Mouse (Mus musculus) ES-E14 (cell line): Measurements from ENCODE around the gene Sv2b. TPM values are rescaled to one million over a fixed set of nuclear protein-coding genes. Genes with fewer than 3 reads are reported as not detected.

ENCODE experiments used
- DNase-seq: peaks from one replicate; pipeline ENCODE4 v3.0.0-alpha.2; 2013; ENCODE audit warnings: low read depth, low spot score
- H3K27ac ChIP-seq: 2 replicates; pipeline ENCODE4 v1.5.1; 2012; ENCODE audit warnings: low read depth, mild to moderate bottlenecking, low read length, moderate library complexity, mixed read lengths; ENCODE audit not compliant: poor library complexity, insufficient read depth, severe bottlenecking
- H3K36me3 ChIP-seq: 2 replicates; pipeline ENCODE4 v1.6.1; 2012; ENCODE audit warnings: mild to moderate bottlenecking, low read length, moderate library complexity, mixed read lengths; ENCODE audit not compliant: control insufficient read depth, poor library complexity, insufficient read depth, severe bottlenecking
- H3K4me1 ChIP-seq, 2 experiments: fragments of 150-350 bp in 1 of 2; sonication (generic) in 1 of 2; 2 replicates each; pipeline ENCODE4 v1.6.1; 2012; ENCODE audit warnings: low read length in 2 of 2, mild to moderate bottlenecking in 1 of 2, mixed read lengths in 1 of 2; ENCODE audit not compliant: control insufficient read depth in 2 of 2, insufficient read depth in 2 of 2, poor library complexity in 1 of 2
- H3K4me3 ChIP-seq, 2 experiments: fragments of 150-350 bp in 1 of 2; sonication (generic) in 1 of 2; 2 replicates each; pipeline ENCODE4 v1.5.1; 2012; ENCODE audit warnings: low read length in 2 of 2, low read depth in 1 of 2, mild to moderate bottlenecking in 1 of 2, mixed read lengths in 1 of 2; ENCODE audit not compliant: insufficient read depth in 1 of 2, poor library complexity in 1 of 2, severe bottlenecking in 1 of 2
- H3K9ac ChIP-seq: 2 replicates; pipeline ENCODE4 v1.6.1; 2012; ENCODE audit warnings: low read depth, mild to moderate bottlenecking, low read length, mixed read lengths; ENCODE audit not compliant: poor library complexity, insufficient read depth, severe bottlenecking
- H3K9me3 ChIP-seq: fragments of 150-350 bp; sonication (generic); 2 replicates; pipeline ENCODE4 v1.6.1; 2012; ENCODE audit warnings: low read depth, mild to moderate bottlenecking, low read length; ENCODE audit not compliant: control insufficient read depth, insufficient read depth
- CHD2 ChIP-seq: IDR thresholded peaks from 2 replicates; pipeline ENCODE4 v1.6.1; 2014; ENCODE audit warnings: mild to moderate bottlenecking, low read depth, low read length, inconsistent platforms
- HCFC1 ChIP-seq: IDR thresholded peaks from 2 replicates; pipeline ENCODE4 v1.6.1; 2012; ENCODE audit warnings: low read length, inconsistent platforms, borderline replicate concordance; ENCODE audit not compliant: insufficient read depth
- MAFK ChIP-seq: IDR thresholded peaks from 2 replicates; pipeline ENCODE4 v1.6.1; 2014; ENCODE audit warnings: mild to moderate bottlenecking, low read depth, low read length, inconsistent platforms; ENCODE audit not compliant: insufficient read depth
- ZC3H11A ChIP-seq: IDR thresholded peaks from 2 replicates; pipeline ENCODE4 v1.6.1; 2012; ENCODE audit warnings: low read depth, mild to moderate bottlenecking, inconsistent platforms, low read length, borderline replicate concordance
- ZNF384 ChIP-seq: IDR thresholded peaks from 2 replicates; pipeline ENCODE4 v1.6.1; 2012; ENCODE audit warnings: low read depth, low read length, inconsistent platforms
- in situ Hi-C, 2 experiments: fragments of 600-800 bp; cut with MboI; formaldehyde crosslinking; loops; one replicate each; pipeline ENCODE4 v1.15.1; 2025; ENCODE audit warnings: low sequenced_read_pairs in 2 of 2, inconsistent platforms in 1 of 2; ENCODE audit not compliant: unreplicated experiment in 2 of 2
- total RNA-seq: library from RNA; depleted of rRNA; stranded (reverse); fragments of 300-350 nt; gene quantifications from 2 replicates; pipeline ENCODE4 v1.2.3, GENCODE M21; 2012

Sv2b gene
- total RNA-seq, 1 experiment: 0.27 TPM

GRCm38 (mm10) chr7:75222704-75223431, 86.2 kb downstream of the Sv2b start:
- in situ Hi-C loops: no loop called here
- Histone ChIP-seq H3K27ac (no peak overlapping the region), H3K4me1 (no peaks in the 10 kb centered on the region), H3K9me3 (no peaks in the 10 kb centered on the region), H3K9ac (no peak overlapping the region), H3K36me3 (no peaks in the 10 kb centered on the region), H3K4me3 (no peak overlapping the region)
- DNase-seq: no peak
- TF ChIP-seq MAFK (no peak), ZNF384 (no peak), HCFC1 (no peak), ZC3H11A (no peak), CHD2 (no peak)

DNA sequence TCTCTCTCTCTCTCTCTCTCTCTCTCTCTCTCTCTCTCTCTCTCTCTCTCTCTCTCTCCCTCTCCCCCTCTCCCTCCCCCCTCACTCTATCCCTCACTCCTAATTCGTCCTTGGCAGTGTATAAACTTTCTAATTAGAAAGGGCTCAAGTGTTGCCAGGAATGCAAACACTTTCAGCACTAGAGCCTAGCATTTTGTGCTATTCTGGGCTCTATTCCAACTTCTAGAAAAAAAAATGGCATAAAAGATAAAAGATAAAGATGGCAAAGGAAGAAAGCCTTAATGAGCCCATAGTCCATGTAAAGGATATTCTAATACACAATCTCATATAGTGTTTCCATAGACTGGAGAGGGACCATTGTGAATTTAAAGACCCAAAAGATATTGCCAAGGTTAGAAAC, 88.3 kb downstream of the Sv2b start:
- Histone ChIP-seq H3K9me3 (no peaks in the 10 kb centered on the region), H3K4me1 (no peaks in the 10 kb centered on the region), H3K27ac (no peak overlapping the region), H3K4me3 (no peak overlapping the region), H3K36me3 (no peaks in the 10 kb centered on the region), H3K9ac (no peak overlapping the region)
- TF ChIP-seq ZNF384 (no peak), ZC3H11A (no peak), HCFC1 (no peak), CHD2 (no peak), MAFK (no peak)
- no peak for DNase-seq
- in situ Hi-C loops: no loop called here

DNA sequence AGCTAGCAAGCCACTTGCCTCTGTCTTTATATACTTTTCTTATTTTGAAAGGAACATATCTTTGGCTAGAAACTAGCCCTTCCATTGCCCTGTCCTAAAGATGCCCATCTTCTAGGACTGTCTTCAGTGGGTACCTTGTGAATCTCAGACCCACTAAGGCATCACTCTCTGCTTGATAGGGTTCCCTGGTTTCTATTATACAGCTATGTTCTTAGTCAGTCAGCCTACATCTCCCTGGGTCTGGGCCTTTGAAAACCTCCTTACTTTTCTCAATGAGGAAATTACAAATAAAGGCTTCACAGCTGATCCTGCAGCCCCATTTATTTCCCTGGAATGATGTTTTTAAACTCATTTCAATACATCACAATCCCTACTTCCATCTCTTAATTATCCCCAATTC, 88.8 kb downstream of the Sv2b start:
- TF ChIP-seq ZC3H11A: no peak
- TF ChIP-seq CHD2: no peak
- TF ChIP-seq HCFC1: no peak
- TF ChIP-seq ZNF384: no peak
- TF ChIP-seq MAFK: no peak
- Histone ChIP-seq H3K4me1 (no peaks in the 10 kb centered on the region), H3K9ac (no peak overlapping the region), H3K4me3 (no peak overlapping the region), H3K36me3 (no peaks in the 10 kb centered on the region), H3K9me3 (no peaks in the 10 kb centered on the region), H3K27ac (no peak overlapping the region)
- in situ Hi-C loops: no loop called here
- DNase-seq: no peak

DNA sequence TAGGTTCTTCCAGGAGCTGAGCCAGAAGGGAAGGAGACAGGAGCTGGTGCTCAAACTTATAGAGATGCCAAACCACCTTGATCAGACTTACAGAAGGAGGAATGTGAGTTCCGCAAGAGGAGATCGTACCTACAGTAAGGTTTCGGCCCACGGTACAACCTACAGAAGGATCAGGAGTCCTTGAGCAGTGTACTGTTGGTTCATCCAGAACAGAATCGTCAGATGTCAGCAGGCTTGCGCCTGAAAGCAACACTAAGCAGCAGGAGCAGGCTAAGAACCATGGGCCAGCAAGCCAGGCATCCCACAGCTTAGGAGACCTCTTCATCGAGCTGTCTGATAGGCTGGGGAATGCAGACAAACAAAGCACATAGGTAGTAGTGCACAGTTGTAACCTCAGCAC, 92.9 kb downstream of the Sv2b start:
- in situ Hi-C loops: loop anchor here in 1 of 2 experiments (10.0 kb wide), 1 partner anchor 61 kb away; no protein-coding TSS in a partner anchor
- TF ChIP-seq ZNF384 (no peak), CHD2 (no peak), MAFK (no peak), ZC3H11A (no peak), HCFC1 (no peak)
- no peak overlapping the region for H3K4me3 ChIP-seq
- no peaks in the 10 kb centered on the region for H3K36me3 ChIP-seq
- no peaks in the 10 kb centered on the region for H3K4me1 ChIP-seq
- H3K9me3 ChIP-seq: no peaks in the 10 kb centered on the region
- H3K27ac ChIP-seq: no peak overlapping the region
- no peak for DNase-seq
- H3K9ac ChIP-seq: no peak overlapping the region
